Mouse (Mus musculus): Measurements from ENCODE around the gene Maml3. TPM values are rescaled to one million over a fixed set of nuclear protein-coding genes. Genes with fewer than 3 reads are reported as not detected.

Maml3 gene
- polyA plus RNA-seq, 1 experiment from 2014 or later, result 6.0 TPM

- Histone ChIP-seq H3K4me3 (no peak overlapping the region), H3K9me3 (no peaks in the 10 kb centered on the region), H3K36me3 (replicated peaks) (no peaks in the 10 kb centered on the region), H3K27me3 (replicated peaks; ENCODE audit: low read depth, poor library complexity, severe bottlenecking) (no peaks in the 10 kb centered on the region), H3K27ac (replicated peaks) (peak overlapping the region; percentile 94), H3K4me1 (peaks cover 47% of the 10 kb centered on the region)
- WGBS, result 40% methylated on average over 8 of the region's 8 CpGs
- DNase-seq (ENCODE audit: low spot score), result peak; percentile 48
Measured at GRCm38 (mm10) chr3:51703478-51703877, 401.4 kb downstream of the Maml3 start.

GRCm38 (mm10) chr3:51702701-51703286, 402.1 kb downstream of the Maml3 start:
- WGBS, result 69% methylated on average over 8 of the region's 8 CpGs
- H3K27ac ChIP-seq (replicated peaks), result peak overlapping the region; percentile 94
- no peaks in the 10 kb centered on the region for H3K36me3 ChIP-seq (replicated peaks)
- H3K9me3 ChIP-seq, result no peaks in the 10 kb centered on the region
- H3K4me1 ChIP-seq, result peaks cover 45% of the 10 kb centered on the region
- no peaks in the 10 kb centered on the region for H3K27me3 ChIP-seq (replicated peaks; ENCODE audit: low read depth, poor library complexity, severe bottlenecking)
- H3K4me3 ChIP-seq, result no peak overlapping the region
- DNase-seq (ENCODE audit: low spot score), result peak; percentile 31

GRCm38 (mm10) chr3:51701950-51702349, 402.9 kb downstream of the Maml3 start:
- H3K27ac ChIP-seq (replicated peaks), result peak overlapping the region; percentile 94
- peak overlapping the region; percentile 46 for H3K4me3 ChIP-seq
- no peaks in the 10 kb centered on the region for H3K9me3 ChIP-seq
- peak; percentile 77 for DNase-seq (ENCODE audit: low spot score)
- peaks cover 45% of the 10 kb centered on the region for H3K4me1 ChIP-seq
- no peaks in the 10 kb centered on the region for H3K27me3 ChIP-seq (replicated peaks; ENCODE audit: low read depth, poor library complexity, severe bottlenecking)
- WGBS, result 2% methylated on average over 13 of the region's 13 CpGs
- peaks cover 6% of the 10 kb centered on the region for H3K36me3 ChIP-seq (replicated peaks)

GRCm38 (mm10) chr3:51701281-51701751, 403.6 kb downstream of the Maml3 start:
- Histone ChIP-seq H3K4me1 (peaks cover 45% of the 10 kb centered on the region), H3K36me3 (replicated peaks) (peaks cover 12% of the 10 kb centered on the region), H3K27me3 (replicated peaks; ENCODE audit: low read depth, poor library complexity, severe bottlenecking) (no peaks in the 10 kb centered on the region), H3K27ac (replicated peaks) (peak overlapping the region; percentile 94), H3K9me3 (no peaks in the 10 kb centered on the region), H3K4me3 (peak overlapping the region; percentile 46)
- peak; percentile 97 for DNase-seq (ENCODE audit: low spot score)
- WGBS, result 1% methylated on average over 27 of the region's 27 CpGs

- DNase-seq (ENCODE audit: low spot score), result no peak
- peak overlapping the region; percentile 94 for H3K27ac ChIP-seq (replicated peaks)
- peaks cover 45% of the 10 kb centered on the region for H3K4me1 ChIP-seq
- WGBS, result 32% methylated on average over 15 of the region's 15 CpGs
- peak overlapping the region; percentile 46 for H3K4me3 ChIP-seq
- H3K27me3 ChIP-seq (replicated peaks; ENCODE audit: low read depth, poor library complexity, severe bottlenecking), result no peaks in the 10 kb centered on the region
- no peaks in the 10 kb centered on the region for H3K9me3 ChIP-seq
- H3K36me3 ChIP-seq (replicated peaks), result peaks cover 17% of the 10 kb centered on the region
Measured at GRCm38 (mm10) chr3:51700731-51701280, 404.1 kb downstream of the Maml3 start.

GRCm38 (mm10) chr3:51700123-51700522, 404.8 kb downstream of the Maml3 start:
- 0 out of 2 replicates have a peak overlapping the region, but pooled peaks have one; percentile 94 for H3K27ac ChIP-seq (replicated peaks)
- H3K27me3 ChIP-seq (replicated peaks; ENCODE audit: low read depth, poor library complexity, severe bottlenecking), result no peaks in the 10 kb centered on the region
- peaks cover 19% of the 10 kb centered on the region for H3K36me3 ChIP-seq (replicated peaks)
- 83% methylated on average over 4 of the region's 4 CpGs for WGBS
- no peak for DNase-seq (ENCODE audit: low spot score)
- H3K4me1 ChIP-seq, result peaks cover 45% of the 10 kb centered on the region
- H3K9me3 ChIP-seq, result no peaks in the 10 kb centered on the region
- H3K4me3 ChIP-seq, result no peak overlapping the region

GRCm38 (mm10) chr3:51697931-51698330, 406.9 kb downstream of the Maml3 start:
- DNase-seq (ENCODE audit: low spot score), result no peak
- Histone ChIP-seq H3K4me1 (peaks cover 31% of the 10 kb centered on the region), H3K36me3 (replicated peaks) (peaks cover 19% of the 10 kb centered on the region), H3K9me3 (no peaks in the 10 kb centered on the region), H3K27me3 (replicated peaks; ENCODE audit: low read depth, poor library complexity, severe bottlenecking) (no peaks in the 10 kb centered on the region), H3K4me3 (no peak overlapping the region), H3K27ac (replicated peaks) (no peak overlapping the region)
- 89% methylated on average over 3 of the region's 3 CpGs for WGBS

- Histone ChIP-seq H3K36me3 (replicated peaks) (peaks cover 35% of the 10 kb centered on the region), H3K4me3 (no peak overlapping the region), H3K9me3 (no peaks in the 10 kb centered on the region), H3K4me1 (peaks cover 9% of the 10 kb centered on the region), H3K27me3 (replicated peaks; ENCODE audit: low read depth, poor library complexity, severe bottlenecking) (no peaks in the 10 kb centered on the region), H3K27ac (replicated peaks) (no peak overlapping the region)
- 90% methylated on average over 3 of the region's 3 CpGs for WGBS
- no peak for DNase-seq (ENCODE audit: low spot score)
Measured at GRCm38 (mm10) chr3:51695713-51696112, 409.2 kb downstream of the Maml3 start.

- Histone ChIP-seq H3K9me3 (no peaks in the 10 kb centered on the region), H3K27ac (replicated peaks) (no peak overlapping the region), H3K36me3 (replicated peaks) (peaks cover 47% of the 10 kb centered on the region), H3K4me3 (no peak overlapping the region), H3K4me1 (no peaks in the 10 kb centered on the region; the same call in 1 of the 2 replicates), H3K27me3 (replicated peaks; ENCODE audit: low read depth, poor library complexity, severe bottlenecking) (no peaks in the 10 kb centered on the region)
- 91% methylated on average over 14 of the region's 14 CpGs for WGBS
- no peak for DNase-seq (ENCODE audit: low spot score)
Measured at GRCm38 (mm10) chr3:51694576-51694975, 410.3 kb downstream of the Maml3 start.

GRCm38 (mm10) chr3:51693196-51693595, 411.7 kb downstream of the Maml3 start:
- H3K4me1 ChIP-seq, result no peaks in the 10 kb centered on the region
- H3K27me3 ChIP-seq (replicated peaks; ENCODE audit: low read depth, poor library complexity, severe bottlenecking), result no peaks in the 10 kb centered on the region
- peaks cover 60% of the 10 kb centered on the region for H3K36me3 ChIP-seq (replicated peaks)
- no peak overlapping the region for H3K27ac ChIP-seq (replicated peaks)
- DNase-seq (ENCODE audit: low spot score), result no peak
- H3K4me3 ChIP-seq, result no peak overlapping the region
- no peaks in the 10 kb centered on the region for H3K9me3 ChIP-seq
- WGBS, result 87% methylated on average over 10 of the region's 10 CpGs

GRCm38 (mm10) chr3:51688725-51689124, 416.2 kb downstream of the Maml3 start:
- Histone ChIP-seq H3K27me3 (replicated peaks; ENCODE audit: low read depth, poor library complexity, severe bottlenecking) (no peaks in the 10 kb centered on the region), H3K27ac (replicated peaks) (no peak overlapping the region), H3K9me3 (no peaks in the 10 kb centered on the region), H3K4me1 (no peaks in the 10 kb centered on the region), H3K4me3 (no peak overlapping the region), H3K36me3 (replicated peaks) (peaks cover 47% of the 10 kb centered on the region)
- DNase-seq (ENCODE audit: low spot score), result no peak
- WGBS, result 88% methylated on average over 8 of the region's 8 CpGs

GRCm38 (mm10) chr3:51686791-51687190, 418.1 kb downstream of the Maml3 start:
- WGBS, result 86% methylated on average over 6 of the region's 6 CpGs

GRCm38 (mm10) chr3:51686316-51686715, 418.6 kb downstream of the Maml3 start:
- Histone ChIP-seq H3K27me3 (replicated peaks; ENCODE audit: low read depth, poor library complexity, severe bottlenecking) (no peaks in the 10 kb centered on the region), H3K4me1 (no peaks in the 10 kb centered on the region), H3K4me3 (no peak overlapping the region), H3K36me3 (replicated peaks) (peaks cover 35% of the 10 kb centered on the region), H3K9me3 (no peaks in the 10 kb centered on the region), H3K27ac (replicated peaks) (no peak overlapping the region)
- no peak for DNase-seq (ENCODE audit: low spot score)
- WGBS, result 90% methylated on average over 6 of the region's 6 CpGs

More at GRCm38 (mm10) chr3:51686791-51687190, 418.1 kb downstream of the Maml3 start:
- Histone ChIP-seq H3K27ac (replicated peaks) (no peak overlapping the region), H3K27me3 (replicated peaks; ENCODE audit: low read depth, poor library complexity, severe bottlenecking) (no peaks in the 10 kb centered on the region), H3K36me3 (replicated peaks) (peaks cover 40% of the 10 kb centered on the region), H3K4me3 (no peak overlapping the region), H3K4me1 (no peaks in the 10 kb centered on the region), H3K9me3 (no peaks in the 10 kb centered on the region)
- DNase-seq (ENCODE audit: low spot score), result no peak

All from embryonic facial prominence, embryonic 10.5 days (tissue).